Mouse (Mus musculus): ENCODE data around the gene Idi2. TPM values are rescaled to one million over a fixed set of nuclear protein-coding genes. Genes with fewer than 3 reads are reported as not detected.
"Not testable (repeated sequence)": the region's sequence is repeated elsewhere in the genome, so short reads cannot be mapped to it uniquely, and the experiment has no call there.

The Idi2 gene
- polyA plus RNA-seq, 1 experiment, result not detected

DNA sequence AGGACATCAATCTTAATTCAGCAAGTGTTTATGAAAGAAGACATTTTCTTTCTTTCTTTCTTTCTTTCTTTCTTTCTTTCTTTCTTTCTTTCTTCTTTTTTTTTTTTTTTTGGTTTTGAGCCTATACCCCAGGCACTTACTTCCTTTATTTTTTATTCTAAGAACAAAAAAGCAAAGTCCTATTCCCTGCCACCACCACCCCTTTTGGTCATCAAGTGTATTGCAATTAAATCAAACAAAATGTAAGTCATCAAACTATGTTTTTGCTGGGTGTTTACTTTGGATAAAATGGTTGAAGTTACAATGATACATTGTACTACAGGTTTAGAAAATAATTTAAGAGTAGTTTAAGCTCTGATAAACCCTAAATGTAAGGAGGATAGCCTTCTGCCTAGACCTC lies 19.7 kb downstream of the Idi2 start:
- no peak overlapping the region for H3K4me3 ChIP-seq (ENCODE audit: low read depth, low read length)
- no peak for TF ChIP-seq POLR2A (IDR thresholded peaks at IDR 0.05; ENCODE audit: insufficient read depth, low read length)
- TF ChIP-seq CTCF (IDR thresholded peaks at IDR 0.05; ENCODE audit: low read depth, low read length), result no peak
- no peak for TF ChIP-seq EP300 (IDR thresholded peaks at IDR 0.05; ENCODE audit: insufficient read depth, low read depth, low read length)
- H3K36me3 ChIP-seq (ENCODE audit: control insufficient read depth, insufficient read depth, low read length, poor library complexity, severe bottlenecking), result peaks cover 86% of the 10 kb centered on the region
- no peaks in the 10 kb centered on the region for H3K4me1 ChIP-seq (ENCODE audit: control insufficient read depth, insufficient read depth, low read length)
- no peaks in the 10 kb centered on the region for H3K27me3 ChIP-seq (ENCODE audit: control insufficient read depth, insufficient read depth, low read length, poor library complexity, severe bottlenecking)
- H3K9me3 ChIP-seq (replicated peaks; ENCODE audit: control insufficient read depth, insufficient read depth, low read length, poor library complexity, severe bottlenecking), result peaks cover 8% of the 10 kb centered on the region
- no peak overlapping the region for H3K27ac ChIP-seq (ENCODE audit: insufficient read depth, low read length)
- H3K9ac ChIP-seq (ENCODE audit: low read depth, poor library complexity, severe bottlenecking), result no peak overlapping the region

DNA sequence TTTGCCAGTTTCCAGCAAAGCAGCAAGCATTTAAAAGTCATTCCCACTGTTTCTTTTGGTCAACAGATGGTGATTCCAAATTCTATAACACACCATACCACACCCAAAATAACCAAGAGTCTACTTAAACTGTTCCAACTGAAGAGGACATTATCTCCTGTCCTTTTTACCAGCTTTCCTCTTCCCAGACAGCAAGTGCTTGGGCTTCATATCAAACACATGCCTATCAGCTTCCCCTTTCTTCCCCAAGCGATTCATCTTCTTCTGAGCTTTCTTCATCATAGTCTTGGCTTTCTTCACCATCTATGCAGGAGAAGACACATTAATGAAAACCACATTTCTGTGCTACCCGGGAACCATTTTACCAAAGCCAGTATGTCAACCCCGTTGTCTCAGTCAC lies 20.3 kb downstream of the Idi2 start:
- H3K36me3 ChIP-seq (ENCODE audit: control insufficient read depth, insufficient read depth, low read length, poor library complexity, severe bottlenecking), result peaks cover 88% of the 10 kb centered on the region
- H3K27ac ChIP-seq (ENCODE audit: insufficient read depth, low read length), result no peak overlapping the region
- no peak overlapping the region for H3K4me3 ChIP-seq (ENCODE audit: low read depth, low read length)
- no peaks in the 10 kb centered on the region for H3K27me3 ChIP-seq (ENCODE audit: control insufficient read depth, insufficient read depth, low read length, poor library complexity, severe bottlenecking)
- no peaks in the 10 kb centered on the region for H3K4me1 ChIP-seq (ENCODE audit: control insufficient read depth, insufficient read depth, low read length)
- no peak for TF ChIP-seq POLR2A (IDR thresholded peaks at IDR 0.05; ENCODE audit: insufficient read depth, low read length)
- no peak for TF ChIP-seq EP300 (IDR thresholded peaks at IDR 0.05; ENCODE audit: insufficient read depth, low read depth, low read length)
- no peak for TF ChIP-seq CTCF (IDR thresholded peaks at IDR 0.05; ENCODE audit: low read depth, low read length)
- peaks cover 2% of the 10 kb centered on the region for H3K9me3 ChIP-seq (replicated peaks; ENCODE audit: control insufficient read depth, insufficient read depth, low read length, poor library complexity, severe bottlenecking)
- H3K9ac ChIP-seq (ENCODE audit: low read depth, poor library complexity, severe bottlenecking), result no peak overlapping the region

DNA sequence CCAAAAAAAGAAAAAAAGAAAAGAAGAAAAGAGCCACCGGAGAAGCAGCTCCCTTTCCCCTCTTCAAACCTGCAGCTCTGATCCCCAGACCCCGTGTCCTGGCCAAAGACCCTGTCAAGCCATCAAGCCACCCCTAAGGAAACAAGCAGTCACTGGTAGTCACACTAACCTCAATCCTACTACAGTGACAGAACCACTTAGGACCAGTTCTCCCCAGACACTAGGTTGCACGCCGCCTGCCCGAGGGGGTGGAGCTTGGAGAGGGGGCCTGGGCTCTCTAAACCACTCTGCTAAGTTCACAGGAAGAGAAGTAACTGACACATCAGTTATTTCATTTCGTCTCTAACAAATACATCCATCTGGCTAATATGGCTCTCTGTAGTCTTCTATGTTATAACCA lies 39.6 kb downstream of the Idi2 start:
- H3K27me3 ChIP-seq (ENCODE audit: control insufficient read depth, insufficient read depth, low read length, poor library complexity, severe bottlenecking), result no peaks in the 10 kb centered on the region
- no peaks in the 10 kb centered on the region for H3K9me3 ChIP-seq (replicated peaks; ENCODE audit: control insufficient read depth, insufficient read depth, low read length, poor library complexity, severe bottlenecking)
- no peak overlapping the region for H3K27ac ChIP-seq (ENCODE audit: insufficient read depth, low read length)
- H3K4me1 ChIP-seq (ENCODE audit: control insufficient read depth, insufficient read depth, low read length), result no peaks in the 10 kb centered on the region
- no peak overlapping the region for H3K4me3 ChIP-seq (ENCODE audit: low read depth, low read length)
- H3K9ac ChIP-seq (ENCODE audit: low read depth, poor library complexity, severe bottlenecking), result no peak overlapping the region
- H3K36me3 ChIP-seq (ENCODE audit: control insufficient read depth, insufficient read depth, low read length, poor library complexity, severe bottlenecking), result peaks cover 44% of the 10 kb centered on the region
- no peak for TF ChIP-seq CTCF (IDR thresholded peaks at IDR 0.05; ENCODE audit: low read depth, low read length)
- TF ChIP-seq POLR2A (IDR thresholded peaks at IDR 0.05; ENCODE audit: insufficient read depth, low read length), result no peak
- no peak for TF ChIP-seq EP300 (IDR thresholded peaks at IDR 0.05; ENCODE audit: insufficient read depth, low read depth, low read length)

DNA sequence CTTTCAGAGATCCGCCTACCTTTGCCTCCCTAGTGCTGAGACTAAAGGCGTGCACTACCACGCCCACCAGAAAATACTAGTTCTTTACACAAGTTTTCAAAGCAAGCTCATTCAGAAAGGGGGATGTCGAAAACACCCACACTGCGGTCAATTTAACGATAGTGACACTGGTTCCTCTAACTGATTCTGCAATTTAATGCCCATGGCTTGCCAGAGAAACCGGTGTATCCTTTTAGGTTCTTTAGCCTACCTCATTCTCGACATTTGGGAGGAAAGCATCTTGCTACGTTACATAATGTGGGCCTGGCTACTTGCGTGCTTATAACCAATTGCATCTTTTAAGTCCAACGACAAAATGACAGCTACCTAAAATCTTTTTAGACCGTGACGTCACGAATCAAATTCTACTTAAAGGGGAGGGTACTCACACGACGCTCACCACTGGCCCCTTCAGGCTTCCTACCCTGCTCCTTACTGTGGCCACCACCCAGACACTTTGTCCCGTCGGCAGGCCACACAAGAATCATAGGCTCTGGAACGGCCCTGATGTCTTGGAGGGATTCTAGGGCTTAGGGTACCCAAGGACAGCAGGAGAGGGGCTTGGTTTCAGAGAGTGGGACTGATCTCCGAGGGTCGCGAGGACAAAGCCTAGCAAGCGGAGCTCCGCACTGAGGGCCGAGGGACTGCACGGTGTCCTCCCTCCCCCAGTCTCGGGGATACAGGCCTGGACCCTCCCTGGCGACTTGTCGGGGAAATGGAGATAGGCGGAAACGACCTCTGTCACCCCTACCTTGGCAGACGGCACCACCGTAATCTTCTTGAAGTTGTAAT lies 42.7 kb downstream of the Idi2 start:
- Histone ChIP-seq H3K27ac (ENCODE audit: insufficient read depth, low read length) (peak overlapping the region; percentile 24; the same call in 1 of the 2 replicates), H3K4me3 (ENCODE audit: low read depth, low read length) (peak overlapping the region; percentile 95), H3K4me1 (ENCODE audit: control insufficient read depth, insufficient read depth, low read length) (no peaks in the 10 kb centered on the region), H3K9me3 (replicated peaks; ENCODE audit: control insufficient read depth, insufficient read depth, low read length, poor library complexity, severe bottlenecking) (no peaks in the 10 kb centered on the region), H3K27me3 (ENCODE audit: control insufficient read depth, insufficient read depth, low read length, poor library complexity, severe bottlenecking) (no peaks in the 10 kb centered on the region), H3K9ac (ENCODE audit: low read depth, poor library complexity, severe bottlenecking) (peak overlapping the region; percentile 89), H3K36me3 (ENCODE audit: control insufficient read depth, insufficient read depth, low read length, poor library complexity, severe bottlenecking) (peaks cover 20% of the 10 kb centered on the region)
- TF ChIP-seq EP300 (IDR thresholded peaks at IDR 0.05; ENCODE audit: insufficient read depth, low read depth, low read length) (no peak), POLR2A (IDR thresholded peaks at IDR 0.05; ENCODE audit: insufficient read depth, low read length) (no peak), CTCF (IDR thresholded peaks at IDR 0.05; ENCODE audit: low read depth, low read length) (no peak)

DNA sequence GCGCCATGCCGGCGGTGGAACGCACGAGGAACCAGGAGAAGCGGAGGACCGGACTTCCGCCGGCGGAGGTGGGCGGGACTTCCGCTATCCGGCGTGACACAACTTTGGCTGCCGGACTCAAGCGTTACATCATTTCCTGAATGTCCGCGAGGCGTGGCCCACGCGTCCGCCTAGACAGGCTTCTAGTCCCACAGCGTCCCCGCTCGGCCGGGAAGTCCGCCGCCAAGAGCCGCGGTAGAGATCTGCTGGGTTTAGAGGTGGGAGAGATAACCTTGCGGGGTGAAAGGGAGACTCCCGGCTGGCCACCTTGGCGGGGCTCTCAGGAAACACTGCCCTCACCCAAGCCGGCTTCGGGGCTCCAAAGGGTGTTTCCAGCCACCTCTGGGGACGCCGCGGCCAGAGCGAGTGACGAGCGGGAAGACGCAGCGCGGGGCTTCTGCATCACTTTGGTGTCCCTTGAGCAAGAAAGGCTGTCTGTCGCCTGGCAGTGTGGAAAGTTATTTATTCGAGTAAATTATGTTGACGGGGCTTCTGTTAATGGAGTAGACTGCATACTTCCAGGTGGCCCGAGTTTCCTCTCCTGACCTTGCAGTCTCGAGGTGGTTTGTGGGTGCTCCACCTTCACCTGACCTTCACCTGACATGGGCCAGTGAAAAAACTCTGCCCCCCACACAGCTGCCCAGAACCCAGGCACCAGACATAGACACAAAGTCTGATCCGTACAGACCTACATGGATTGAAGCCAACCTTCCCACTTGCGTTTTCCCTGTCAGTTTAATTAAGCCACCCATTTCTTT lies 43.5 kb downstream of the Idi2 start, which contains the start of gene Gtpbp4:
Gene Gtpbp4, minus strand, starts transcription at position 94 of the 797 bp plus-strand sequence.
- H3K9me3 ChIP-seq (replicated peaks; ENCODE audit: control insufficient read depth, insufficient read depth, low read length, poor library complexity, severe bottlenecking), result no peaks in the 10 kb centered on the region
- H3K4me3 ChIP-seq (ENCODE audit: low read depth, low read length), result peak within 1 kb of the TSS; percentile 95
- H3K4me1 ChIP-seq (ENCODE audit: control insufficient read depth, insufficient read depth, low read length), result no peaks in the 10 kb centered on the region
- peaks cover 12% of the 10 kb centered on the region for H3K36me3 ChIP-seq (ENCODE audit: control insufficient read depth, insufficient read depth, low read length, poor library complexity, severe bottlenecking)
- peak; percentile 67 for TF ChIP-seq CTCF (IDR thresholded peaks at IDR 0.05; ENCODE audit: low read depth, low read length)
- TF ChIP-seq POLR2A (IDR thresholded peaks at IDR 0.05; ENCODE audit: insufficient read depth, low read length), result no peak
- peak; percentile 62; the same call in 1 of the 2 replicates for TF ChIP-seq EP300 (IDR thresholded peaks at IDR 0.05; ENCODE audit: insufficient read depth, low read depth, low read length)
- peak within 1 kb of the TSS; percentile 24; the same call in 1 of the 2 replicates for H3K27ac ChIP-seq (ENCODE audit: insufficient read depth, low read length)
- peak within 1 kb of the TSS; percentile 89 for H3K9ac ChIP-seq (ENCODE audit: low read depth, poor library complexity, severe bottlenecking)
- no peaks in the 10 kb centered on the region for H3K27me3 ChIP-seq (ENCODE audit: control insufficient read depth, insufficient read depth, low read length, poor library complexity, severe bottlenecking)

DNA sequence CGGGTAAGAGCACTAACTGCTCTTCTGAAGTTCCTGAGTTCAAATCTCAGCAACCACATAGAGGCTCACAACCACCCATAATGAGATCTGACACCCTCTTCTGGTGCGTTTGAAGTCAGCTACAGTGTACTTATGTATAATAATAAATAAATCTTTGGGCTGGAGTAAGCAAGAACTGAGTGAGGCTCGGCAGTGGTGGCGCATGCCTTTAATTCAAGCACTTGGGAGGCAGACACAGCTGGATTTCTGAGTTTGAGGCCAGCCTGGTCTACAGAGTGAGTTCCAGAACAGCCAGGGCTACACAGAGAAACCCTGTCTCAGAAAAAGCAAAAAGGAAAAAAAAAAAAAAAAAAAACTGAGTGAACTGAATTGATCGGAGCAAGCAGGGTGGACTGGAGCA lies 44.6 kb downstream of the Idi2 start:
- not testable (repeated sequence) for H3K27me3 ChIP-seq (ENCODE audit: control insufficient read depth, insufficient read depth, low read length, poor library complexity, severe bottlenecking)

More for the DNA sequence above, 44.6 kb downstream of the Idi2 start:
- H3K36me3 ChIP-seq (ENCODE audit: control insufficient read depth, insufficient read depth, low read length, poor library complexity, severe bottlenecking); H3K27ac ChIP-seq (ENCODE audit: insufficient read depth, low read length); H3K9me3 ChIP-seq (replicated peaks; ENCODE audit: control insufficient read depth, insufficient read depth, low read length, poor library complexity, severe bottlenecking); H3K4me1 ChIP-seq (ENCODE audit: control insufficient read depth, insufficient read depth, low read length); H3K4me3 ChIP-seq (ENCODE audit: low read depth, low read length); H3K9ac ChIP-seq (ENCODE audit: low read depth, poor library complexity, severe bottlenecking): not testable (repeated sequence)
